Mouse (Mus musculus) CH12.LX (cell line): ENCODE data around the gene Mtmr12. TPM values are rescaled to one million over a fixed set of nuclear protein-coding genes. Genes with fewer than 3 reads are reported as not detected.
A peak's percentile ranks its signal among the peaks of the same experiment; 100 is the strongest.

Experiments used
- DNase-seq: peaks from one replicate; pipeline ENCODE4 v3.0.0-alpha.2; 2013; ENCODE audit errors: extremely low read depth
- H3K27ac ChIP-seq: 2 replicates; pipeline ENCODE4 v1.5.1; 2012; ENCODE audit warnings: low read depth, mild to moderate bottlenecking, control low read depth, moderate library complexity; ENCODE audit not compliant: insufficient read depth
- H3K27me3 ChIP-seq: replicated peaks from 2 replicates; pipeline ENCODE3; 2012; ENCODE audit warnings: inconsistent platforms
- H3K36me3 ChIP-seq, 2 experiments: replicated peaks in 1 of 2; 2 replicates each; pipeline versions ENCODE3 to v1.6.1; 2012; ENCODE audit warnings: inconsistent platforms in 1 of 2, low read length in 1 of 2, mild to moderate bottlenecking in 1 of 2, mixed read lengths in 1 of 2, moderate library complexity in 1 of 2; ENCODE audit not compliant: control insufficient read depth in 1 of 2, insufficient read depth in 1 of 2
- H3K4me1 ChIP-seq, 2 experiments: 2 replicates each; pipeline ENCODE4 v1.6.1; 2012; ENCODE audit warnings: inconsistent platforms in 1 of 2, moderate library complexity in 1 of 2; ENCODE audit not compliant: insufficient read depth in 2 of 2, control insufficient read depth in 1 of 2
- H3K4me2 ChIP-seq: 2 replicates; pipeline ENCODE4 v1.6.1; 2012; ENCODE audit warnings: low read depth, mild to moderate bottlenecking, control low read depth; ENCODE audit not compliant: poor library complexity, insufficient read depth, severe bottlenecking
- H3K4me3 ChIP-seq, 3 experiments: fragments of 150-350 bp in 1 of 3; sonication (generic) in 1 of 3; replicated peaks in 1 of 3; 2 replicates each; pipeline versions ENCODE3 to v1.5.1; 2011 to 2012; ENCODE audit warnings: low read depth in 2 of 3, low read length in 2 of 3, mild to moderate bottlenecking in 2 of 3, moderate library complexity in 2 of 3, control low read depth in 1 of 3, improper control_type of control experiment in 1 of 3, inconsistent platforms in 1 of 3, mixed read lengths in 1 of 3; ENCODE audit not compliant: poor library complexity in 1 of 3
- H3K79me2 ChIP-seq: replicated peaks from 2 replicates; pipeline ENCODE4 v1.6.1; 2012; ENCODE audit warnings: mild to moderate bottlenecking, moderate library complexity; ENCODE audit not compliant: control insufficient read depth, poor library complexity, insufficient read depth, severe bottlenecking; ENCODE audit errors: extremely low read depth
- H3K9ac ChIP-seq: 2 replicates; pipeline ENCODE4 v1.6.1; 2012; ENCODE audit warnings: low read depth, mild to moderate bottlenecking, control low read depth, moderate library complexity; ENCODE audit not compliant: insufficient read depth
- H3K9me3 ChIP-seq: replicated peaks from 2 replicates; pipeline ENCODE3; 2012; ENCODE audit warnings: low read length, inconsistent platforms, mixed read lengths
- BHLHE40 ChIP-seq: IDR thresholded peaks from 2 replicates; pipeline ENCODE4 v1.6.1; 2011; ENCODE audit warnings: mild to moderate bottlenecking, low read depth, low read length, improper control_type of control experiment
- CHD1 ChIP-seq: IDR thresholded peaks from 2 replicates; pipeline ENCODE4 v1.6.1; 2012; ENCODE audit warnings: low read depth, low read length, improper control_type of control experiment, inconsistent platforms
- CHD2 ChIP-seq: IDR thresholded peaks from 2 replicates; pipeline ENCODE4 v1.6.1; 2011; ENCODE audit warnings: low read length, improper control_type of control experiment
- ETS1 ChIP-seq: conservative IDR thresholded peaks from 2 replicates; pipeline ENCODE4 v1.6.1; 2012; ENCODE audit warnings: low read depth, mild to moderate bottlenecking, inconsistent platforms, low read length, improper control_type of control experiment, moderate library complexity
- HCFC1 ChIP-seq: IDR thresholded peaks from 2 replicates; pipeline ENCODE4 v1.6.1; 2012; ENCODE audit warnings: low read depth, mild to moderate bottlenecking, inconsistent platforms, low read length, improper control_type of control experiment
- KAT2A ChIP-seq: IDR thresholded peaks from 2 replicates; pipeline ENCODE4 v1.6.1; 2012; ENCODE audit warnings: low read length, improper control_type of control experiment, inconsistent platforms; ENCODE audit not compliant: insufficient replicate concordance
- MEF2A ChIP-seq: IDR thresholded peaks from 2 replicates; pipeline ENCODE4 v1.6.1; 2014; ENCODE audit warnings: low read depth, mild to moderate bottlenecking, inconsistent platforms, low read length, improper control_type of control experiment, borderline replicate concordance
- NRF1 ChIP-seq: IDR thresholded peaks from 2 replicates; pipeline ENCODE4 v1.6.1; 2014; ENCODE audit warnings: low read depth, mild to moderate bottlenecking, inconsistent platforms, low read length, improper control_type of control experiment, moderate library complexity
- SMC3 ChIP-seq: IDR thresholded peaks from 2 replicates; pipeline ENCODE4 v1.6.1; 2011; ENCODE audit warnings: low read depth, low read length, improper control_type of control experiment
- TBP ChIP-seq: conservative IDR thresholded peaks from 2 replicates; pipeline ENCODE4 v1.6.1; 2011; ENCODE audit warnings: low read depth, low read length, improper control_type of control experiment
- USF1 ChIP-seq: IDR thresholded peaks from 2 replicates; pipeline ENCODE4 v1.6.1; 2014; ENCODE audit warnings: low read depth, mild to moderate bottlenecking, inconsistent platforms, low read length, improper control_type of control experiment
- dilution Hi-C: fragments of 300-500 bp; cut with MboI; formaldehyde crosslinking; loops from 2 replicates; pipeline ENCODE4 v1.14.3; 2020; ENCODE audit warnings: low sequenced_read_pairs; ENCODE audit not compliant: extremely low pct_unique_long_range_greater_than_20kb, extremely low pct_ligation_motif_present
- in situ Hi-C: fragments of 300-500 bp; cut with MboI; formaldehyde crosslinking; loops from 3 replicates; pipeline ENCODE4 v1.14.3; 2019; ENCODE audit warnings: low sequenced_read_pairs, low pct_ligation_motif_present, low pct_unique_long_range_greater_than_20kb, mixed read lengths
- polyA plus RNA-seq: library from polyadenylated mRNA; unstranded; fragments of >175 nt; gene quantifications from 2 replicates; pipeline ENCODE4 v1.2.1, GENCODE M21; 2012; ENCODE audit warnings: low read depth; ENCODE audit not compliant: insufficient read length
- total RNA-seq, 2 experiments: library from RNA; depleted of rRNA; stranded (reverse); fragments of 300-350 nt in 1 of 2; fragments of >200 nt in 1 of 2; gene quantifications; 2 replicates each; pipeline ENCODE4 v1.2.3; 2012 to 2014

The Mtmr12 gene
- total and polyA plus RNA-seq, 3 experiments = 8.2 to 16.3 (median 12.3) TPM

- no peak for TF ChIP-seq BHLHE40
- no peak for TF ChIP-seq USF1
- TF ChIP-seq MEF2A = peak; percentile 32; the same call in 1 of the 2 replicates
- no peak for TF ChIP-seq ETS1
- no peak for TF ChIP-seq CHD1
- TF ChIP-seq NRF1 = peak; percentile 74
- 0 out of 2 replicates have a peak, but pooled peaks have one; percentile 36 for TF ChIP-seq TBP
- TF ChIP-seq HCFC1 = peak; percentile 48; the same call in 1 of the 2 replicates
- no peak for TF ChIP-seq CHD2
Measured at GRCm38 (mm10) chr15:12321091-12321787, 116.4 kb downstream of the Mtmr12 start, which contains the start of gene Golph3 (continued).

DNA sequence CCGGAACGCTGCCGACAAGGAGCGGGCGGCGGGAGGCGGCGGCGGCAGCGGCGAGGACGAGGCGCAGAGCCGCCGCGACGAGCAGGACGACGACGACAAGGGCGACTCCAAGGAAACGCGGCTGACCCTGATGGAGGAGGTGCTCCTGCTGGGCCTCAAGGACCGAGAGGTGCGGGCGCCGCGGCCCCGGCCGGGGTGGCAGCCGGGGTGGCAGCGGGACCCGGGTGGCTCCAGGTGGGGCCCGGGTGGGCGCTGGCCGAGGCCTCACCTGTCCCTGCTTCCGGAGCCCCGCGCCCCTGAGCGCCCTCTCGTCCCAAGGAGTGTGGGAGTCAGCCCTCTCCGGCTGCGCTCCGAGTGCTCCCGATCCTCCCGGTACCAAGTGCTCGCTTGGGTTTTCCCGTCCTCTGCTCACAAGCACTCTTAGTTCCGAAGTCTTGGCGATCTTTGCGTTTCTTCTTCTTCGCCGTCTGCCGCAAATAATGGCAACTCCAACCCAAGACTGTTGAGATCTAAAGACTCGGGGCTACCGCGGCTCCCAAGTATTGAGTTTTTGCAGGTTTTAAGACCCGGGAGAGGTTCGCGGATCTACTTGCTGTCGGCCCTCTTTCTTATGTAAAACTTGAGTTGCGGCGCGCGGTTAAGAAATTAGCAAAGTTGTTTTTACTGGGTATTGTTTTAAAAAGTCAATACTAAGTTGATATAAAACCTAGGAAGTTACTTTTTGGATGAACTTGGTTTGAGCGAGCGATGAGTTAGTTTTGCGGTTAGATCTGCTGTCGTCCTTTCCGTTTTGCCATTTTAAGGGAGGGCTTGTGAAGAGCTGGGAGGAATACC lies 117.2 kb downstream of the Mtmr12 start, which contains the start of gene 1810049J17Rik:
Gene 1810049J17Rik (minus strand): TSS at position 112 of the 834 bp plus-strand sequence.
- H3K9me3 ChIP-seq = no peaks in the 10 kb centered on the region
- H3K4me2 ChIP-seq = peak within 1 kb of the TSS; percentile 98
- peak within 1 kb of the TSS; percentile 97 for H3K9ac ChIP-seq
- H3K4me1 ChIP-seq = peaks cover 6 to 35% of the 10 kb centered on the region in 2 experiments; a peak in 3 of 4 replicates
- H3K27ac ChIP-seq = peak within 1 kb of the TSS; percentile 69
- peak within 1 kb of the TSS; percentile 75 to 100 (median 96) for H3K4me3 ChIP-seq
- peaks cover 50% of the 10 kb centered on the region for H3K79me2 ChIP-seq
- peaks cover 4 to 22% of the 10 kb centered on the region in 2 experiments for H3K36me3 ChIP-seq
- in situ Hi-C loops = no loop called here
- peaks cover 21% of the 10 kb centered on the region for H3K27me3 ChIP-seq
- dilution Hi-C loops = no loop called here
- TF ChIP-seq CHD1 (no peak), KAT2A (0 out of 2 replicates have a peak, but pooled peaks have one; percentile 10)
- TF ChIP-seq, all 38 proteins: peak for 1
- peak; percentile 52 for DNase-seq

DNA sequence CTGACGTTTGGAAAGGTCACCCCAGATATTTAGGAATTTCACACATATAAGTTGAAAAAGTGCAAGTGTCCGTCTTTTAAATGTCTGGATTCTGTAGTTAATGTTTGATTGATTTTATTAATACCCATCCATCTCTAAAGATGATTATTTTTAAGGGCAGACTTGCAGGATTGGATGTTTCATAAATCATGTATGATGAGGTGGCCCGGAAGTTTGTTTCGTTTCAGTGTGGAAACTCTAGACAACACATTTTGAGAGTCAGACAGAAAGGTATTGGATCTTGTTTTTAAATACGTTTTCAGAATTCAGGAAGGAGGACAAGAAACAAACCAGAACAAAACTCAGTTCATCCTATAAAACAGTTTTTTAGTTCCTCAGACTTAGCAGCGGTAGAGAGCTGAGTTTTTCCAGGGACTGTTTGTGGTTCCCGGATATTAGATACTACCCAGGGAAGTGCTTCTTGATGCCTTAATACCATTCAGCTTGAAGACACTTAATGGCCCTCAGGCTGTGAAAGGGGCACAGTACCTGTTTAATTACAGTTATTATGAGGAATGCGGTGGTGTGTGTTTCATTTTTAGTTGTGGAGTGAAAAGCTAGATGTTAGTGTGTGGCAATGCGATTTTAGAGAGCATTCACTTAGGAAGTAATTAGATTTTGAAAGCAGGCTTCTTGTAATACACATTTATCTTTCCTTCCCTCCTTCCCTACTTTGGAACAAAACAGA lies 118.0 kb downstream of the Mtmr12 start:
- peak overlapping the region; percentile 97 for H3K9ac ChIP-seq
- H3K4me2 ChIP-seq = peak overlapping the region; percentile 98
- H3K9me3 ChIP-seq = no peaks in the 10 kb centered on the region
- H3K36me3 ChIP-seq = peaks cover 7 to 29% of the 10 kb centered on the region in 2 experiments
- in situ Hi-C loops = no loop called here
- 0 out of 2 replicates have a peak, but pooled peaks have one; percentile 1 for TF ChIP-seq KAT2A
- TF ChIP-seq SMC3 = no peak
- DNase-seq = peak; percentile 28
- H3K27ac ChIP-seq = no peak overlapping the region
- H3K4me3 ChIP-seq = peak overlapping the region; percentile 64 to 100 (median 96)
- dilution Hi-C loops = no loop called here
- peaks cover 19% of the 10 kb centered on the region for H3K27me3 ChIP-seq
- peaks cover 57% of the 10 kb centered on the region for H3K79me2 ChIP-seq
- H3K4me1 ChIP-seq = peaks cover 6 to 42% of the 10 kb centered on the region in 2 experiments; a peak in 3 of 4 replicates

Other genes starting within 250 kb of the Mtmr12 start
- 553 and 781 TPM in 2 replicates for gene Sub1, start 208.0 kb upstream of the Mtmr12 start, total RNA-seq (2012; rRNA removed)
- gene Sub1, start 208.0 kb upstream of the Mtmr12 start, total RNA-seq (2014; rRNA removed) = 2,677 and 3,148 TPM in 2 replicates
- gene Sub1, start 208.0 kb upstream of the Mtmr12 start, polyA plus RNA-seq = 1,927 and 2,021 TPM in 2 replicates
- 47.5 and 49.1 TPM in 2 replicates for gene Zfr, start 87.2 kb upstream of the Mtmr12 start, total RNA-seq (2012; rRNA removed)
- gene Zfr, start 87.2 kb upstream of the Mtmr12 start, total RNA-seq (2014; rRNA removed) = 84.9 and 99.0 TPM in 2 replicates
- 89.3 and 89.8 TPM in 2 replicates for gene Zfr, start 87.2 kb upstream of the Mtmr12 start, polyA plus RNA-seq
- 67.2 and 75.2 TPM in 2 replicates for gene Golph3, start 116.4 kb downstream of the Mtmr12 start, total RNA-seq (2012; rRNA removed)
- gene Golph3, start 116.4 kb downstream of the Mtmr12 start, total RNA-seq (2014; rRNA removed) = 208 and 214 TPM in 2 replicates
- 90.7 and 97.2 TPM in 2 replicates for gene Golph3, start 116.4 kb downstream of the Mtmr12 start, polyA plus RNA-seq
- gene 1810049J17Rik, start 116.9 kb downstream of the Mtmr12 start, total RNA-seq (2012; rRNA removed) = 17.6 and 21.5 TPM in 2 replicates
- gene 1810049J17Rik, start 116.9 kb downstream of the Mtmr12 start, total RNA-seq (2014; rRNA removed) = not detected in 2 replicates
- gene 1810049J17Rik, start 116.9 kb downstream of the Mtmr12 start, polyA plus RNA-seq = 0.74 TPM in 1 of 2 replicates, not detected in the other